Mouse (Mus musculus): Measurements from ENCODE around the gene Slc35a3. TPM values are rescaled to one million over a fixed set of nuclear protein-coding genes. Genes with fewer than 3 reads are reported as not detected.
"Not testable (repeated sequence)": the region's sequence is repeated elsewhere in the genome, so short reads cannot be mapped to it uniquely, and the experiment has no call there.

The Slc35a3 gene
- 18.3 and 28.9 TPM in 2 replicates for total RNA-seq (2014; rRNA removed; ENCODE audit: low replicate concordance)
- polyA plus RNA-seq (2015; fragmentation: Nextera tagmentation; extraction: Ambion mirVana): 6.9 and 7.0 TPM in 2 replicates

GRCm38 (mm10) chr3:116712436-116712881 is at the start of gene Slc35a3:
TSS of gene Slc35a3 (minus strand) at chr3:116712831.
- Histone ChIP-seq H3K27ac (ENCODE audit: low read depth) (peak within 1 kb of the TSS; percentile 88), H3K4me2 (ENCODE audit: low read depth, low read length) (peak within 1 kb of the TSS; percentile 80), H3K4me1 (ENCODE audit: control insufficient read depth, insufficient read depth) (peaks cover 12% of the 10 kb centered on the region), H3K4me3 (ENCODE audit: low read depth, low read length) (peak within 1 kb of the TSS; percentile 100), H3K9me3 (replicated peaks; ENCODE audit: control insufficient read depth, low read length) (no peaks in the 10 kb centered on the region), H3K27me3 (ENCODE audit: control insufficient read depth, insufficient read depth, low read length) (no peaks in the 10 kb centered on the region), H3K9ac (replicated peaks; ENCODE audit: low read depth, low read length) (peak within 1 kb of the TSS; percentile 98), H3K36me3 (replicated peaks; ENCODE audit: control insufficient read depth, insufficient read depth, low read length) (no peaks in the 10 kb centered on the region)
- 2% methylated on average over 8 of the region's 8 CpGs for WGBS
- DNase-seq (ENCODE audit: low spot score) (peak; percentile 17), ATAC-seq (ENCODE audit: insufficient read depth, low read depth) (peak; percentile 31)
- no peak for TF ChIP-seq EP300 (IDR thresholded peaks at IDR 0.05; ENCODE audit: low read depth)

- no peak overlapping the region for H3K9ac ChIP-seq (replicated peaks; ENCODE audit: low read depth, low read length)
- no peaks in the 10 kb centered on the region for H3K9me3 ChIP-seq (replicated peaks; ENCODE audit: control insufficient read depth, low read length)
- no peak overlapping the region for H3K4me3 ChIP-seq (ENCODE audit: low read depth, low read length)
- H3K4me1 ChIP-seq (ENCODE audit: control insufficient read depth, insufficient read depth): no peaks in the 10 kb centered on the region
- H3K36me3 ChIP-seq (replicated peaks; ENCODE audit: control insufficient read depth, insufficient read depth, low read length): peaks cover 77% of the 10 kb centered on the region
- DNase-seq (ENCODE audit: low spot score) (no peak), ATAC-seq (ENCODE audit: insufficient read depth, low read depth) (no peak)
- no peak for TF ChIP-seq CTCF (IDR thresholded peaks at IDR 0.05; ENCODE audit: low read depth)
- no peak for TF ChIP-seq EP300 (IDR thresholded peaks at IDR 0.05; ENCODE audit: low read depth)
- no peaks in the 10 kb centered on the region for H3K27me3 ChIP-seq (ENCODE audit: control insufficient read depth, insufficient read depth, low read length)
- no peak overlapping the region for H3K4me2 ChIP-seq (ENCODE audit: low read depth, low read length)
- 89% methylated on average over 8 of the region's 8 CpGs for WGBS
- no peak overlapping the region for H3K27ac ChIP-seq (ENCODE audit: low read depth)
These were observed 40.2 kb upstream of the Slc35a3 start for GRCm38 (mm10) chr3:116752818-116753217.

DNA sequence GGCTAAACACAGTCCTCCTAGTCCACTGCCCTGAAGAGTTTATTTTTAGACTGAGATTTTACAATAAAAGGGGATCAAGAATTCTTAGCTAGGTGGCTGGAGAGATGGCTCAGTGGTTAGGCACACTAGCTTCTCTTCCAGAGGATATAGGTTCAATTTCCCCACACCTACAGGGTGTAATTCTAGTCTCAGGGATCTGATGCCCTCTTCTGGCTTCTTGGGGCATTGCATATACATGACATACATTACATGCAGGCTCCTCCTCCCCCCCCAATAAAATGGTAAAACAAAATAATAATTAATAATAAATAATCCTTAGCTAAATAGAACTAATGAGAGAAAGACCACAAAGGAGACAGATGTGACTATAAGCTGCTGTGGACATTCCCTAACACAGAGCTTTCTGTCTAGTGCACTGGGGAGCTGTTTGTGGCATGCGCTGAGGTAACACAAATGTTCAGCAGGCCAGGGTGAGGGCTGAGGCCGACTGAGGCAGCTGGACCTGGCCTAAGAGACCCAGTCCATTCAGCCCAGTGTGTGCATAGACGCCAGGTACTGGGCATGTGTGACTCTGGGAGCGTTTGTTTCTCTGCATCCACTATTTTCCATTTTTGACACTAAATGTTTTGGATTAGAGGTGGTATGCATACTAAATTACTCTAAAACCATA is 38.7 kb upstream of the Slc35a3 start:
- TF ChIP-seq CTCF (IDR thresholded peaks at IDR 0.05; ENCODE audit: low read depth) (peak; percentile 61), EP300 (IDR thresholded peaks at IDR 0.05; ENCODE audit: low read depth) (no peak)
- H3K4me3 ChIP-seq (ENCODE audit: low read depth, low read length): no peak overlapping the region
- H3K27ac ChIP-seq (ENCODE audit: low read depth): no peak overlapping the region
- no peaks in the 10 kb centered on the region for H3K4me1 ChIP-seq (ENCODE audit: control insufficient read depth, insufficient read depth)
- WGBS: 85% methylated on average over 4 of the region's 4 CpGs
- H3K27me3 ChIP-seq (ENCODE audit: control insufficient read depth, insufficient read depth, low read length): no peaks in the 10 kb centered on the region
- H3K4me2 ChIP-seq (ENCODE audit: low read depth, low read length): no peak overlapping the region
- ATAC-seq (ENCODE audit: insufficient read depth, low read depth) (no peak), DNase-seq (ENCODE audit: low spot score) (peak; percentile 46)
- H3K9ac ChIP-seq (replicated peaks; ENCODE audit: low read depth, low read length): no peak overlapping the region
- H3K36me3 ChIP-seq (replicated peaks; ENCODE audit: control insufficient read depth, insufficient read depth, low read length): peaks cover 68% of the 10 kb centered on the region
- no peaks in the 10 kb centered on the region for H3K9me3 ChIP-seq (replicated peaks; ENCODE audit: control insufficient read depth, low read length)

DNA sequence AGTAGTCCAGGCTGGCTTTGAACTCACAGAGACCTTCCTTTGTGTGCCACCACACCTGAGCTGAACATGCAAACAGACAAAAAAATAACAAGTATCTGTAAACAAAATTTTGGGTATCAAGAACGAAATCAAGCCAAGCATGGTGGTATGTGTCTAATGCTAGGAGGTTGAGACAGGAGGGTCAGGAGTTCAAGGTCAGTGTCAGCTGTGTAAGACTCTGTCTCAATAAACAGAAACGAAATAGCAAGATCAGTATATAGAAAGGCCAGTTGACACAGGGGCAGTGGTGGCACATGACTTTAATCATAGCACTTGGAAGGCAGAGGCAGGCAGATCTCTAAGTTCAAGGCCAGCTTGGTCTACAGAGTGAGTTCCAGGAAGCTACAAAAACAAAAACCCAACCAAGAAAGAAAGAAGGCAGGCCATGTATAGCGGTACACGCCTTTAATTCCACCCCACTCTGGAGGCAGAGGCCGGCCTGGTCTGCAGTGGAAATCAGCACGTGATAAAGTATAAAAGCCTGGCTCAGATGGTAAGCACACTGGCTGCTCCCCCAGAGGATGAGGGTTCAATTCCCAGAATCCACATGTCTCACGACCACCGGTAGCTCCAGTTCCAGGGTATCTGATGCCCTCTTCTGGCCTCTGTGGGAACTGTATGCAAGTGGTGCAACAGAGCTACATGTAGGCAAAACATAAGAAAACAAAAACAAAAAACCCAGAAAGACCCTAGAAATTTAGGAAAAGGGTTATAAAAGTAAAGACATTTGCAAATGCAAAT is 36.0 kb upstream of the Slc35a3 start:
- no peak for ATAC-seq (ENCODE audit: insufficient read depth, low read depth)
- Histone ChIP-seq H3K36me3 (replicated peaks; ENCODE audit: control insufficient read depth, insufficient read depth, low read length) (peaks cover 73% of the 10 kb centered on the region), H3K9ac (replicated peaks; ENCODE audit: low read depth, low read length) (no peak overlapping the region), H3K27me3 (ENCODE audit: control insufficient read depth, insufficient read depth, low read length) (no peaks in the 10 kb centered on the region), H3K4me2 (ENCODE audit: low read depth, low read length) (no peak overlapping the region), H3K27ac (ENCODE audit: low read depth) (no peak overlapping the region), H3K9me3 (replicated peaks; ENCODE audit: control insufficient read depth, low read length) (no peaks in the 10 kb centered on the region), H3K4me1 (ENCODE audit: control insufficient read depth, insufficient read depth) (no peaks in the 10 kb centered on the region), H3K4me3 (ENCODE audit: low read depth, low read length) (no peak overlapping the region)
- DNase-seq (ENCODE audit: low spot score): no peak
- WGBS: 58% methylated on average over 8 of the region's 8 CpGs
- TF ChIP-seq CTCF (IDR thresholded peaks at IDR 0.05; ENCODE audit: low read depth) (peak; percentile 63), EP300 (IDR thresholded peaks at IDR 0.05; ENCODE audit: low read depth) (no peak)

DNA sequence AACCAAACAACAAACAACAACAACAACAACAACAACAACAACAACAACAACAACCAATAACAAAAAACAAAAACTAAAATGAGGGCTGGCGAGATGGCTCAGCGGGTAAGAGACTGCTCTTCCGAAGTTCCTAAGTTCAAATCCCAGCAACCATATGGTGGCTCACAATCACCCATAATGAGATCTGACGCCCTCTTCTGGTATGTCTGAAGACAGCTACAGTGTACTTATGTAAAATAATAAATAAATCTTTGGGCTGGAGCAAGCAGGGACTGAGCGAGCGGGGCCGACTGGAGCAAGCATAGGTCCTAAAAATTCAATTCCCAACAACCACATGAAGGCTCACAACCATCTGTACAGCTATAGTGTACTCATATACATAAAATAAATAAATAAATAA is 35.0 kb upstream of the Slc35a3 start:
- H3K27ac ChIP-seq (ENCODE audit: low read depth); DNase-seq (ENCODE audit: low spot score); H3K4me3 ChIP-seq (ENCODE audit: low read depth, low read length); H3K27me3 ChIP-seq (ENCODE audit: control insufficient read depth, insufficient read depth, low read length); H3K9ac ChIP-seq (replicated peaks; ENCODE audit: low read depth, low read length); H3K9me3 ChIP-seq (replicated peaks; ENCODE audit: control insufficient read depth, low read length); ATAC-seq (ENCODE audit: insufficient read depth, low read depth); H3K4me2 ChIP-seq (ENCODE audit: low read depth, low read length); H3K4me1 ChIP-seq (ENCODE audit: control insufficient read depth, insufficient read depth): not testable (repeated sequence)
- 90% methylated on average over 7 of the region's 7 CpGs for WGBS
- peaks cover 71% of the 10 kb centered on the region for H3K36me3 ChIP-seq (replicated peaks; ENCODE audit: control insufficient read depth, insufficient read depth, low read length)

Data from heart, postnatal 0 days (tissue).